Mouse (Mus musculus) 3T3-L1 (cell line): ENCODE measurements around the gene Cep162.
A peak's percentile ranks its signal among the peaks of the same experiment; 100 is the strongest.

Source experiments
- DNase-seq: peaks from one replicate; pipeline ENCODE4 v3.0.0-alpha.2; 2015; ENCODE audit warnings: low read depth, low spot score

The Cep162 gene

DNA sequence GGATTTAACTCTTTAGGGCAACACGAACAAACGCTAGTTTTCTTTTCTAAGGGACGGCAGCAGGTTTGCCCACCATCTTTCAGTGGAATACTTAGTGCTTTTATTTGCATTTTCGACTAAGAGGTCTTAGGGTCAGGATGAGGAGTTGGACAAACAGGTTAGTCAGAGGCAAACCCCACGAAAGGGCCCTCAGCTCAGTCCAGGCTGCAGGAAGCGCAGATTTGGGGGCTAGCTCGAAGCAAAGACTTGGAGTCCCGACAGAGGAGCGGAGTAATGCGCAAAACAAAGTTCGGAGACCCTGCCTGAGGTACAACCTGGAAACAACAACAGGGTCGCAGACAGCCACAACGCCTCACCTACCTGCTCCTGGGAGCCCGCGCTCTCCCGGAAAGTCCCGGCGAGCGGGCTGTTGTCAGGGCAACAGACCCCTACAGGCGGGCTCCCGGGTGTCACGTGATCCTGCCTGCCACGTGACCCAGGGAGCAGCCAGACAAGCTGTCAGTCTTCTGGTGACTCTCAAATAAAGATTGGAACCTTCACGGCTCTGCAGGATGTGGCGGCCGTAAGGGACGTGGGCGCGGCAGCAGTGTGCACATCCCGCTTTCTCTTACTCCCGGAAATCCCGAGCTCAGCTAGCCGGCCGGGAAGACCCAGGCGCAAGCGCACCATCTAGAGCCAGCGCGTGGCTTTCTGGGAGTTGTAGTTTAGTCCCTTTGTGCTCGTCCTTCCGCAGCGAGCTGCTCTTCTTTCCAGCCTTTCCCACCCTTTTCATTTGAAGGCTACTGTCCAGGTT is at the start of gene Cep162:
Gene Cep162 (minus strand): TSS at position 634 of the 793 bp plus-strand sequence.
- DNase-seq: peak; percentile 93

DNA sequence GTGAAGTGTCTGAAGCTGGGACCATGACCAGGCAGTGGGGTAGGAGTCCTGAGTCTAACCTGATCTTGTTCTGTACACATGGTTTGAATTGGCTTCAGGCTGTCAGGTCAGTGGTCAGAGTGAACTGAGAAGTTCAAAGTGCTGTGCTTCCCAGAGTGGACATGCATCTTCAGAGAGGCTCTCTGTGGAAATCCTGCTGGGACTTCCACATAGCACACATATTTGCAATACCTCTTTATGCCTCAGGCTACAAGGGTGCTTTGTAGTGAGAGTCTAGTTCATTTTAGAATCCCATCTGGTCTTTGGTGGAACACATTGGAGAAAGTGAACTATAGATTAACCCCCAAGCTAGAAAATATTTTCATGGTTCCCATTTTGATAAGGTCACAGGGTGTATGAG is 47.9 kb upstream of the Cep162 start:
- DNase-seq: peak; percentile 72

DNA sequence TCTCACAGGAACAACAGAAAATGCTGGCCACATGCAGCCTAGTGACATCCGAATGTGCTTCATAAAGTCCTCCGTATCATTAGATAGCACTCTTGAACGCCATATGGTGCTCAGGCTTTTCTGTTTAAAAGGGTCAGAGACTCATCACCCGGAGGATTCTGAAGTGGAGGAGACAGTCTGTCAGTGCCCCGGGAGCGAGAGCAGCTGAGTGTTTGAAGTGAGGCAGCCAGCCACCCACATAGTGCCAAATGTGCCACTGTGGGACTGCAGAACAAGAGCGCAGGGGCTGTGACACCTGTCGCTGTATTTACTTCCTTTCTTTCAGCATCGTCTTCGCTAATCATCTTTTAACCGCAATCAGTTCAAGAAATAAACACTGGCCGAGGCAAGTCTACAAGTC is 43.6 kb upstream of the Cep162 start:
- DNase-seq: no peak

DNA sequence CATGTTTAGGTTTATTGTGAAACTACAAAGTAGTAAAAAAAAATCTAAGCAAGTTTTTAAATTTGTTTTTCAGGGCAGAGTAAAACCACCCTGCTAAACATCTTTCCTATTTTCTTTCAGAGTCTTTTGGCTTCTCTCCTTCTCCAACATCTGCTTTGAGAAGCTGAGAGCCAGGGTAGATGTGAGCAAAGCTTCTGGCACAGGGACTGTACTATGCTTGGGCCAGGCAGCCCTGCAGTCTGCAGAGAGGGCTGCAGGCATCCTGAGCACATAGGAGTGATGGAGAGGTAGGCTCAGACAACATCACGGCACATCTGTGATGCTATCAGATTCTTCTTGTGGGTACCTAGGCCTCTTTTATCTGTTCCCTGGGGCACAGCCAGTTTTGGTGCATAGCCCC is 42.2 kb upstream of the Cep162 start:
- DNase-seq: no peak

DNA sequence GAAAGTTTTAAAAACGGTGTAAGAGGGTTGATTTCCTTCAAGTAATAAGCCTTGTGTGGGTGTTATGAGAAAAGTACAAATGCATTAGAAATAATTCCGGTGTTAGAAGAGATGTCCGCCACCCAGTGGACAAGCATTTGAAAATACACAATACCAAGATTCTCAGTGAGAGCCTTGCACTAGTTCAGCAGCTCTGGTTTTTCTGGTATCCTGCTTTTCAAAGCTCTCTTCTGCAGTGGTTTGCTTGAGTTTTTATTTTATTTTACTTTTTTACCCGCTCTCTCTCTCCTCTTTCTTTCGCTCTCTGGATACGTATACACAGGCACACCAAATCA is 327 bp upstream of the Cep162 start:
- no peak for DNase-seq

DNA sequence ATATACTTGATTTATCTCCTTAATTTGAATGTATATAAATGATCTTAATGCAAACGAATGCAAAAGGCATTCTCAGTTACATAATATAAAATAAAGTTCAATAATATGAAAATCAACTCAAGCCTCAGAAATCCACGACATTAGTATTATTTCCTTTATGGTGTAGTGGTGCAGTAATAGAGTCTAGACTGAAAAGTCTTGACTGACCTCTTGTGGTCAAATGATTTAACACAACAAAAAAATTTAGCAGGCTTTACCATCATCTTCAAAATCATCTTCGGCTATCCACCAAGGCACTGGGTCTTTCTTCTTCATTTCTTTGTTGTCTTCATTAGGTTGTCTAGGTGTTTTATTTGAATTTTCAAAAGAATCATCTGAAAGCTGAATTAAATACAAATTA is 7.2 kb downstream of the Cep162 start:
- DNase-seq: peak; percentile 57

DNA sequence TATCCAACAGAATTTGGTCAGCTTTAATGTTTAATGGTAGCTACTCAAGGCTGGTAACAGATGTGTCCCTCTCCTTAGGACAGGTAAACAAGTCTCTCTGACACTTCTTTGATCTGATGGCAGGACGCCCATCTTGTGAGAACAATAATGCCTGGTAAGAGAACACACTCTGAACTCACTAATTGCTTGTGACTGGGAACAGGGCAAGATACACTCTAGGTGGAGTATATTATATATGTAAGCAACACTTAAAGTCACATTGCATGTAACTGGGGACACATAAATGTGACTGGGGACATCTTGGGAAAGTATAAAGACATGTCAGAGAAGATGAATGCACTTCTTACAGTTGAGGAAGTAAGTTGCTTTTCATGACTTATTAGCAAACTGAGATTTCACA is 7.7 kb downstream of the Cep162 start:
- DNase-seq: no peak

DNA sequence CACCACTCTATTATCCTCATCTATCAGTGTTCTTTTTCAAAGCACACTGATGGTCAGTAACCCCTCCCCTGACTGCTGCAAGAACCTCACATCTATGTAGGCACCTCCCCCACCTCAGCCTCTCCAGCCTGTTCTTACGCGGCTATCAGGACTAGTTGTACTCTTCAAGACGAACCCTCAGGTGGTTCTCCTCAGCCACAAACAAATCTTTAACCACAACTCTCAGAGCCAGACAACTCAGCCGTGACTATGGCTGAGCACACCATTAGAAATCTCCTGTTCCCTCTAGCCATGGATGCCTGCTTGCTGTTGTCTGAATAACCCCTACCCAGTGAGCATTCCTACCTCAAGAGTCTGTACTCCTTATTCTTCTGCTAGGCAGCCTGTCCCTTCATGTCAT is 42.1 kb downstream of the Cep162 start:
- DNase-seq: no peak

DNA sequence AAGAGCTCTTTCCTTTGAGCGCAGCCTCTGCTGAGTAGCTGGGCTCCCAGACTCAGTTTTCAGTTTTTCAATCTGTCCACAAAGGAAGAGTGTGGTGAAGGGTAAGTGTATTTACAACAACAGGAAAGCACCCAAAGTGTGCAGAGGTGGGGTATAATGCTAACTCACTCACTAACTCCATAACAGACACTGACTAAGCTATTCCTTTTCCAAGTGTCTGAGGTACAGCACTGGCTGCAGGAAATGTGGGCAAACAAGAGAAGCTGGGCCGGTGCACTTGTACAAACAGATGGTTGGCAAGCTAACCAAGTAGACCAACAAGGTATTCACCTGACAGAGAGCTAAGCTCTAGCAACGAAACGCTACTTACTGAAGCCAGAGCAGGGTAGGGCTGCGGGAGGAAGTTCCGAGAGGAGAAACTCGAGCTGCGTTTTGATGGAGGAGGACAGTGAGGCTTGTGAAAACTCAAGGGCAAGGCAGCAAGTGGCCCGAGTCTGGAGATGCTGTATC is 44.5 kb downstream of the Cep162 start:
- DNase-seq: no peak

DNA sequence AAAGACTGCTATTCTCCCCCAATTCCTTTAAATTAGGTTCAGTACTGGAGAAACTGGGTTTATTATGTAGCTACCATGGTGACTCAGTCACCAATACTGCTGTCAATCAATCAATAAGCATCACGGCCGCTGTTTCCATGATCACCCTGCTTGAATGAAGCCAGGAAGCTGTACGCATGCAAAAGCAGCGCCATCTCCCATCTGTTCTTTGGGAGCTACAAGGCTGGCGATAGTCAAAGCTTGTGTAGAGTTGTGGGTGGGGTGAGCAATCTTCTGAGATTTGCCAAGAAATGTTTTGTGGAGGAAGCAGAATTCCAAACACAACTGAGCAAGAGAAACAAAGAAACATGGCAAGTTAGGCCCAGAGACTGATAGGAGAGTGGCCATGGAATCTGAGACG is 52.9 kb downstream of the Cep162 start:
- DNase-seq: no peak

DNA sequence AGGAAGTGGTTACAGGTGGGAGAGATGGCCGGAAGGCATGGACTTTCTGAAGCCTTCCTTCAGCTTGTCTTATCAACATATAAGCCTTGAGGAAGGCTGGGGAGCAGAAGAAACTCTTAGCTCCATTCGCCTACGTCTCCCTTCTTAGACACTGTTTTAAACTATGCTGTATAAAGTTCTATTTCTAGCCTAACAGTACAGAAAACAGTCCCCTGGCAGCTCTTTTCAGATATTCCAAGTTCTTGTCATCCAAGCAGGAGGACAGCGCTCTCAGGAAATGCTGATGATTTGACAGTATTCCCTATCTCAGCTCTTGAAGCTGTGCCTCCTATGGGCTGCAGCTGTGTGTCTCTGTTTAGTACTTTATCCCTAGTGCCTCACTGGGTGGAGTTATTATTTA is 54.4 kb downstream of the Cep162 start:
- DNase-seq: no peak

DNA sequence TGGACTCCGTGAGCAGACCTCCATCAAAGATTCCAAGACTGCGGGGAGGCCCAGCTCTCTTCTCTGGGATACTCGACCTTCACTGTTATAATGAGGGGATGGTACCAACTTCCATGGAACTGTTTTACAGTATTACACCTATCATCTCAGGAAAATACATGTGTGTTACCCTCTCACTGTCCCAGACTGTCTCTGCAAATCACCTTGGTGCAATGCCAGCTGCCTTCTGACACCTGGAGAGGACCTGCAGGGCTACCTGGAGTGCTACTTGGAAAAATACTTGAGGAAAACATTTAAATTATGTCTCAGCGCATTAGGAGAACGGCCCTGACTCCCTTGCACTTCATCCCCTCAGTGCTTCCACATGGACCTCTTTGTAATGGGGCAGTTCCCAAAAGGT is 54.9 kb downstream of the Cep162 start:
- no peak for DNase-seq

DNA sequence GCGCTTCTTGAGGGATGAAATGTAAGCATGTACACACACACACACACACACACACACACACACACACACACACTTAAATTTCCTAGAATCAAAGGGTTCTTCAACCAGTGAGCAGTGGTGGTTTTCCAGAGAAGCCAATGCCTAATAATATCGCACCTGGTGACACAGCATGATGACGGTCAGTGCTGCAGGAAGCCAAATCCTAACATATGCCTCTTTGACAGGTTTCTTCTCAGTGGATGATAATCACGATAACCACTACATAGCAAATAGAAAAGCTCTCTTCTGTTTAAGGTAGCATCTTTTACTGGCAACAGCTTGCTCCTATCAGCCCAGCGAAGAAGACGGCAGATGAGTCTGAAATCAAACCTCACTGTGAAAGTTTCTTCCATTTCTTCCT is 57.3 kb downstream of the Cep162 start:
- no peak for DNase-seq

DNA sequence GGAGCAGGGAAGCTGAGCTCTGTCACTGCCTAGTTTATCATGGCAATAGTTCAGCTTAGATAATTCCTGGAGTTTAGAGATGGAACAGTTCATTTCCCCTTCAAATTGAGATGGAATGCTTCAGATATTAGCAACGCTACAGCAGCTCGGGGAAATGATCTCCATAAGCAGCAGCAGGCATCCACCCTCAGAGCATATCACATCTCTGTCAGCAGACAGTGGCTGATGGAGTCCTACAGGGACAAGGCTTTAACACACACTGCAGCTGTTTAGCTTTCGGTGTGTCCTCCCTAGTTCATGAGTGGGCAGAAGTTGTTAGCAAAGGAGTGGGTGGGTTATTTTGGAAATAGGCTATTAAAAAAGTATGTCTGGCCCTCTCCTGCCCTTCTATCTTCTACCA is 58.1 kb downstream of the Cep162 start:
- no peak for DNase-seq

DNA sequence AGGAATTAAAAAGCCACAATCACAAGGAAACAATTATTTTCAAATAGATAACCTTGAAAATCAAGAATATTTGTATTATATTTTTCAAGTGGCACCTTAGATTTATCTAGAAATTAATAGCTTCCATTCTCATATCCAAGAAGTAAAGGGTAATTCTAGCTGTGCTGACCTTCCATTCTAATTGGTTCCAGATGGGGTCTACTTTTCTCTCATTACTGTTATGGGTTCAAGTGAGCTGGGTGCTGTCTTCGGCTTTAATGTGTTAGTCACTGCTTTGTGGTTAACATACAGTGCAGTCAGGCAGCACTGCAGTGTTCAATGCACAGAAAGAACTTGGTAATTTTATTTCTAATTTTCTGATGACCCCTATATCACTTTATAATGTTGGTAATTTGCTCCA is 61.6 kb downstream of the Cep162 start:
- DNase-seq: peak; percentile 51

DNA sequence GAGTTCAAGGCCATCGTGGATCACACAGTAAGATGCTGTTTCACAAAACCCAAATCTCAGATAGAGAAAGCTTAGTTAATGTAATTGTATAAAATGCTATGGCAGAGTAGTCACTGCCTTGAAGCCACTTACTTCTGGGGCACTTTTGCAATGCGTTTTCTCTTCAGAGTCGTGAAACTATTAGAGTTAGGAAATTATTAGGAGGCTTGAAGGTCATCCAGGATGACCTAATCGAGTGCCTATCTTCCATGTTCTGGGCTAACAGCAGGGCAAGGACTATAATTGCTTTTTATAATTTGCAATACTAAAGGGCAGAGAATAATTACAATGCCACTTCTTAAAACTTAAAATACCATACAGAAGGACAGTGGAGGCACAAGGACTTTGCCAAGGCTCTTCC is 68.0 kb downstream of the Cep162 start:
- DNase-seq: no peak

DNA sequence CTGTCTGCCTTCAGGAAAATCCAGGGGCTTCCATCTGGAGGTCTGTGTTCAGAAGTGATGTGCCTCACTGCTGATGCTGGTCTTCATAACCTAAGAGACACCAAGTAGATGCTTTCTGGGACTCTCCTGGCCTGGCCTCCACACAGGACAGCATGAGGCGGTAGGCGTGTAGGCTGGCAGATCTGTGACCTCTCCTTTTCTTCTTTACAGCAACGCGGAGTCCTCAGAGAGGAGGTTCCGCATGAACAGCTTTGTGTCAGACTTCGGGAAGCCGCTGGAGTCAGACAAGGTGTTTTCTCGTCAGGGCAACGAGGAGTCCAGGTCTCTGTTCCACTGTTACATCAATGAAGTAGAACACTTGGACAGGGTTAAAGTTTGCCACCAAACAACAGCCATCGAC is 73.1 kb downstream of the Cep162 start:
- DNase-seq: no peak

DNA sequence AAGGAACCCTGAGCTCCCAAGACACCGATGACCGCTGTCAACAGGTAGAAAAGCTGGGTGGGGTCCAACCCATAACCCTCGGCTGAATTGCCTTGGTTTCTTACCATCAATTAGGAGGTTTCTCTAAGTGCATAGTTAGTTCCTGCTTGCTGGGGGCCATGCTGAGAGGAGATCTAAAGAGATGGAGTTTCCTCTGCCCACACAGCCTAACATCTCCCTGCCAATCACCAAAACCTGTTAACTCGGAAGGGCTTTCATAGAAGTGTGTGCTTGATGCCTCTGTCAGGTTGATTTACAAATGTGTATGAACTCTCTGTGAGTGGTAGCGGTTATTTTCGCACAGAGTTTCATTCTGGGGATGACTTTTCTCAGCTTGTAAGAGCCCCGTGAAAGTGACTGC is 76.8 kb downstream of the Cep162 start:
- no peak for DNase-seq

DNA sequence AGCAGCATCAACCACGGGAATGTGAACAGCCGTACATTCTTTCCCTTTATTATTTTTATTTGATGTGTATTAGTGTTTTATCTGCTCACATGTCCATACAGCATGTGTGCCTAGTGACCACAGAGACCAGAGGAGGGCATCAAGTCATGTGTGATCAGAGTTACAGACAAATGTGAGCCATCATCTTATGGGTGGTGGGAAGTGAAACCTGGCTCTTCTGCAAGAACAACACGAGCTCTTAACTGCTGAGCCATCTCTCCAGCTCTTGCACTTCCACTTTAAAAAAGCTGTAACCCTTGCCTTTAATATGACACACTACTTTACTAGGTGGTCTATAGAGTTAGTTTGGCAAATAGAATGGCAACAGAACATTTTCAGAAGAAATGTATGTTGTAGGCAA is 83.8 kb downstream of the Cep162 start:
- no peak for DNase-seq

DNA sequence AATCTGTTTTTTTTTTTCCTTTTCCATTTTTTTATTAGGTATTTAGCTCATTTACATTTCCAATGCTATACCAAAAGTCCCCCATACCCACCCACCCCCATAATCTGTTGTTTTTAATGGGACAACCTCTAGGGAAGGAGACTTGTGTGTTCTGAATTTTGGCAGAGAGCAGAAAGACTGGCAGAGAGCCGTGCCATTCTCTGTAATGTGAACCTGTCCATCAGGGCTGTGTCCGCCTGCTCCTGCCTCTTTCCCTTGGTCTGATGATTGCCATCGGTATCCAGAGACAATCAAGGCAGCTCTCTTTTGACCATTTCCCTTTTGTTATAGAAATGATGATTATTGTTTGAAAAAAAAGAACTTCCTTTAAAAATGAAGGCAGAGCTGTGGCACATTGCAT is 84.4 kb downstream of the Cep162 start:
- DNase-seq: no peak

DNA sequence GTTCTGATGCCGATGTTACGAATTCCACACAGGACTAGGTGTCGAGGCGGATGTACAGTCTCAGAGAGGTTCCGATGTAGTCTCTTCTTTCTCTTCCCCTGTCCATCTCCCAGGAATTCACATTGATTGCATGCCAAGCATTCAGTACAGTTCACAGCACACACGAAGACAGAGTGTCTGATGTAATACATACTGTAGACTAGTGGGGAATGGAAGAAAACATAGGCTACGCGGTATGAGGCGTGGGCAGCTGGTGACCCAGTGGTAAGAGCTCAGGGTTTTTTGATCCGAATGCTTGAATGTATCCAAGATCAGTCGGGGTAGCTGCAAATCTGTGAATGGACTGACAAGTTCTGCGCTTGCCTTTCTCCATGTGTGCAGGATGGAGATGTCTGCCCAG is 86.2 kb downstream of the Cep162 start:
- DNase-seq: no peak

DNA sequence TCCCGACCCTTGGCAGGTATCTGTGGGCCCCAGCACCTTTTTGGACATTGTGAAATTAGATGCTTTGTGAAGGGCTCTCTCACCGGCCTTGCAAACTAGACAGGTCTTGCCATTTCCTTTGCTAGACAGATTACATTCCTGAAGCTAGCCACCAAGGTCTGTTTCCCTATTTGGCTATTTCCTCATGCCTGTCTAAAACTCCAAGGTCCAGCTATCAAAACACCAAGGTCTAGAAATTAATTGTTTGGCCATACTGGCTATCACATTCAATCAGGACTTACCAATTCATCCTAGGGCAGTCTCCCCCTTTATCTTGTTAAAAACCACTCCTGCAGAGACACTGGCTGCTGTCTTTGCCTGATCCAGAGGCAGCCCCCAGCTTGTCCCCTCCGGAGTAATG is 87.3 kb downstream of the Cep162 start:
- DNase-seq: no peak

DNA sequence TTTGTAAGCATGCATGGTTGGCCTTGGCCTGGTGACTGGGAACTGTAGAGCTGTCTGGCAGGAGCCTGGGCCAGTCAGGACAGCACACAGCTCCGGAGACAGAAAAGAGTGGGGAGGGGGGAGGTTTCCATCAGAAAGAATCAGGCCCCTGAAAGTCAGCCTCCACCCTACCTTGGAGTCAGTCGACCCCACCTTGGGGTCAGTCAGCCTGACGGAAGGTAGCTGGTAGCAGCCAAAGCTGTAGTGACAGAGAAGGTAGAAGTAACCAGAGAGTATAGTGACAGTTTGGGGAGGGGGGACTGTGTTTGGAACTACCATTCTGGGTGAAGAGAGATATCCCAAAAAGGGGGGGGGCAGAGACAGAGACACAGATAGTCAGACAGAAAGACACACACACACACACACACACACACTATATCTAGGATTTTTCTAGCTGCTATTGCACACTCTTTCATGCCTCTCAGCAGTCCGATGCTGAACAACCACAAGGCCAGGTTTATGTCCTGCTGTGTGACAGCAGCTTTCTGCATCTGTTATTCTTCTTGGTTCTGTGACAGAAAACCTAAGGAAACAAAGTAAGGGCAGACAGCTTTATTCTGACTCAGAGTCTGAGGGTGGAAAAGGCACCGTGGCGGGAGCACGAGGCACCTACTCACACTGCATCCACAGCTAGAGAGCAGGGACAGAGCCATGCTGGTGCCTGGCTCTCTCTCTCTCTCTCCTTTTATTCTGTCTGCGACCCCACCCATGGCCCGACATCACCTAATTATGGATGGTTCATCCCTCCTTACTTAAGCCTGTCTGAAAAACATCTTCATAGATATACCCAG is 88.1 kb downstream of the Cep162 start:
- no peak for DNase-seq
